Mouse (Mus musculus) thymus, adult 2 months (tissue): Measurements from ENCODE around the gene Apoa4.

Source experiments
- CTCF ChIP-seq: fragments of 200-500 bp; IDR thresholded peaks from 2 replicates; pipeline ENCODE4 v1.5.1; 2012; ENCODE audit warnings: mild to moderate bottlenecking, control low read depth, low read length, moderate library complexity, borderline replicate concordance; ENCODE audit not compliant: control insufficient read depth, poor library complexity, insufficient read depth; ENCODE audit errors: extremely low read depth
- POLR2A ChIP-seq: fragments of 200-500 bp; IDR thresholded peaks from 2 replicates; pipeline ENCODE4 v1.6.1; 2012; ENCODE audit warnings: mild to moderate bottlenecking, low read length, control low read depth, moderate library complexity; ENCODE audit not compliant: control insufficient read depth, poor library complexity, insufficient read depth; ENCODE audit errors: extremely low read depth

GRCm38 (mm10) chr9:46208401-46208974, 32.0 kb upstream of the Apoa4 start:
- TF ChIP-seq CTCF (no peak), POLR2A (no peak)
